Mouse (Mus musculus) MEL (cell line): ENCODE measurements around the gene Sec24c. TPM values are rescaled to one million over a fixed set of nuclear protein-coding genes. Genes with fewer than 3 reads are reported as not detected.

Source experiments
- DNase-seq: peaks from one replicate; pipeline ENCODE4 v3.0.0; 2011; ENCODE audit warnings: low read depth, low spot score
- H3K27ac ChIP-seq: 2 replicates; pipeline ENCODE4 v1.5.1; 2012; ENCODE audit warnings: low read depth, mild to moderate bottlenecking, control low read depth, low read length, moderate library complexity; ENCODE audit not compliant: control insufficient read depth
- H3K27me3 ChIP-seq, 2 experiments: fragments of 150-350 bp in 1 of 2; sonication (generic) in 1 of 2; 2 replicates each; pipeline ENCODE4 v1.6.1; 2012; ENCODE audit warnings: low read length in 2 of 2, mild to moderate bottlenecking in 2 of 2, improper control_type of control experiment in 1 of 2, moderate library complexity in 1 of 2; ENCODE audit not compliant: insufficient read depth in 2 of 2, control insufficient read depth in 1 of 2
- H3K36me3 ChIP-seq, 2 experiments: 2 replicates each; pipeline ENCODE4 v1.6.1; 2012 to 2014; ENCODE audit warnings: low read length in 2 of 2, improper control_type of control experiment in 1 of 2, inconsistent platforms in 1 of 2, mild to moderate bottlenecking in 1 of 2; ENCODE audit not compliant: insufficient read depth in 2 of 2, control insufficient read depth in 1 of 2
- H3K4me1 ChIP-seq, 2 experiments: fragments of 150-350 bp in 1 of 2; sonication (generic) in 1 of 2; 2 replicates each; pipeline ENCODE4 v1.6.1; 2012; ENCODE audit warnings: low read length in 2 of 2, improper control_type of control experiment in 1 of 2, mild to moderate bottlenecking in 1 of 2; ENCODE audit not compliant: insufficient read depth in 2 of 2, control insufficient read depth in 1 of 2
- H3K4me3 ChIP-seq, 2 experiments: fragments of 150-350 bp in 1 of 2; sonication (generic) in 1 of 2; 2 replicates each; pipeline ENCODE4 v1.5.1; 2012; ENCODE audit warnings: low read depth in 2 of 2, low read length in 2 of 2, mild to moderate bottlenecking in 2 of 2, moderate library complexity in 2 of 2, control low read depth in 1 of 2, improper control_type of control experiment in 1 of 2; ENCODE audit not compliant: control insufficient read depth in 1 of 2, insufficient read depth in 1 of 2
- H3K79me2 ChIP-seq: 2 replicates; pipeline ENCODE4 v1.6.1; 2012; ENCODE audit warnings: mild to moderate bottlenecking, low read length, moderate library complexity; ENCODE audit not compliant: control insufficient read depth, poor library complexity, insufficient read depth
- H3K9ac ChIP-seq: 2 replicates; pipeline ENCODE4 v1.6.1; 2012; ENCODE audit warnings: low read depth, mild to moderate bottlenecking, control low read depth, low read length, moderate library complexity; ENCODE audit not compliant: control insufficient read depth, poor library complexity, severe bottlenecking
- H3K9me3 ChIP-seq: fragments of 150-350 bp; sonication (generic); replicated peaks from 2 replicates; pipeline ENCODE4 v1.6.1; 2012; ENCODE audit warnings: mild to moderate bottlenecking, low read length, improper control_type of control experiment, moderate library complexity; ENCODE audit not compliant: insufficient read depth
- BHLHE40 ChIP-seq: IDR thresholded peaks from 2 replicates; pipeline ENCODE4 v1.6.1; 2012; ENCODE audit warnings: low read depth, mild to moderate bottlenecking, inconsistent platforms, low read length, improper control_type of control experiment, borderline replicate concordance
- CHD1 ChIP-seq: IDR thresholded peaks from 2 replicates; pipeline ENCODE4 v1.6.1; 2012; ENCODE audit warnings: low read depth, mild to moderate bottlenecking, inconsistent platforms, low read length, improper control_type of control experiment
- CHD2 ChIP-seq: IDR thresholded peaks from 2 replicates; pipeline ENCODE4 v1.6.1; 2011; ENCODE audit warnings: low read length, improper control_type of control experiment
- CTCF ChIP-seq, 3 experiments: IDR thresholded peaks in 2 of 3; conservative IDR thresholded peaks in 1 of 3; 2 replicates each; pipeline ENCODE4 v1.5.1; 2011 to 2012; ENCODE audit warnings: low read length in 3 of 3, low read depth in 2 of 3, mild to moderate bottlenecking in 2 of 3, improper control_type of control experiment in 1 of 3, inconsistent platforms in 1 of 3, mixed read lengths in 1 of 3, moderate library complexity in 1 of 3; ENCODE audit not compliant: control insufficient read depth in 1 of 3, insufficient read depth in 1 of 3, poor library complexity in 1 of 3, severe bottlenecking in 1 of 3
- E2F4 ChIP-seq: IDR thresholded peaks from 2 replicates; pipeline ENCODE4 v1.6.1; 2011; ENCODE audit warnings: low read depth, low read length, improper control_type of control experiment, borderline replicate concordance
- ELF1 ChIP-seq: IDR thresholded peaks from 2 replicates; pipeline ENCODE4 v1.6.1; 2014; ENCODE audit warnings: low read depth, mild to moderate bottlenecking, inconsistent platforms, low read length, improper control_type of control experiment, moderate library complexity
- EP300 ChIP-seq, 2 experiments: IDR thresholded peaks; 2 replicates each; pipeline ENCODE4 v1.6.1; 2011; ENCODE audit warnings: improper control_type of control experiment in 2 of 2, low read length in 2 of 2, low read depth in 1 of 2, mild to moderate bottlenecking in 1 of 2
- ETS1 ChIP-seq: IDR thresholded peaks from 2 replicates; pipeline ENCODE4 v1.6.1; 2012; ENCODE audit warnings: low read depth, mild to moderate bottlenecking, inconsistent platforms, low read length, improper control_type of control experiment, moderate library complexity
- GABPA ChIP-seq: IDR thresholded peaks from 2 replicates; pipeline ENCODE4 v1.6.1; 2012; ENCODE audit warnings: low read depth, mild to moderate bottlenecking, inconsistent platforms, low read length, improper control_type of control experiment, moderate library complexity
- GATA1 ChIP-seq: IDR thresholded peaks from 2 replicates; pipeline ENCODE4 v1.6.1; 2011; ENCODE audit warnings: low read depth, low read length, improper control_type of control experiment
- HCFC1 ChIP-seq: IDR thresholded peaks from 2 replicates; pipeline ENCODE4 v1.6.1; 2012; ENCODE audit warnings: low read depth, mild to moderate bottlenecking, inconsistent platforms, low read length, improper control_type of control experiment, moderate library complexity
- JUND ChIP-seq: IDR thresholded peaks from 2 replicates; pipeline ENCODE4 v1.6.1; 2011; ENCODE audit warnings: low read depth, mild to moderate bottlenecking, improper control_type of control experiment, low read length
- KAT2A ChIP-seq: conservative IDR thresholded peaks from 2 replicates; pipeline ENCODE4 v1.6.1; 2012; ENCODE audit warnings: low read depth, low read length, improper control_type of control experiment, inconsistent platforms
- MAFK ChIP-seq: IDR thresholded peaks from 2 replicates; pipeline ENCODE4 v1.6.1; 2011; ENCODE audit warnings: low read depth, mild to moderate bottlenecking, low read length, improper control_type of control experiment, borderline replicate concordance
- MAX ChIP-seq: IDR thresholded peaks from 2 replicates; pipeline ENCODE4 v1.6.1; 2011; ENCODE audit warnings: low read length, improper control_type of control experiment
- MAZ ChIP-seq: IDR thresholded peaks from 2 replicates; pipeline ENCODE4 v1.6.1; 2012; ENCODE audit warnings: low read depth, mild to moderate bottlenecking, inconsistent platforms, low read length, improper control_type of control experiment
- MEF2A ChIP-seq: IDR thresholded peaks from 2 replicates; pipeline ENCODE4 v1.6.1; 2014; ENCODE audit warnings: low read depth, mild to moderate bottlenecking, inconsistent platforms, low read length, improper control_type of control experiment; ENCODE audit not compliant: poor library complexity, insufficient replicate concordance, severe bottlenecking; ENCODE audit errors: extremely low read depth
- MXI1 ChIP-seq: IDR thresholded peaks from 2 replicates; pipeline ENCODE4 v1.6.1; 2011; ENCODE audit warnings: mild to moderate bottlenecking, low read depth, low read length, improper control_type of control experiment
- NELFE ChIP-seq: IDR thresholded peaks from 2 replicates; pipeline ENCODE4 v1.6.1; 2011; ENCODE audit warnings: low read depth, low read length, improper control_type of control experiment
- POLR2A ChIP-seq, 2 experiments: IDR thresholded peaks; 2 replicates each; pipeline ENCODE4 v1.6.1; 2011 to 2012; ENCODE audit warnings: low read length in 2 of 2, mild to moderate bottlenecking in 2 of 2, control low read depth in 1 of 2, improper control_type of control experiment in 1 of 2, low read depth in 1 of 2, moderate library complexity in 1 of 2; ENCODE audit not compliant: control insufficient read depth in 1 of 2, insufficient read depth in 1 of 2, poor library complexity in 1 of 2
- POLR2AphosphoS5 ChIP-seq: IDR thresholded peaks from 2 replicates; pipeline ENCODE4 v1.6.1; 2012; ENCODE audit warnings: low read depth, borderline replicate concordance, mild to moderate bottlenecking, inconsistent platforms, low read length, moderate library complexity, mixed read lengths
- RAD21 ChIP-seq: IDR thresholded peaks from 2 replicates; pipeline ENCODE4 v1.6.1; 2011; ENCODE audit warnings: mild to moderate bottlenecking, low read depth, low read length, improper control_type of control experiment
- RCOR1 ChIP-seq: IDR thresholded peaks from 2 replicates; pipeline ENCODE4 v1.6.1; 2012; ENCODE audit warnings: low read depth, mild to moderate bottlenecking, inconsistent platforms, low read length, improper control_type of control experiment
- TAL1 ChIP-seq: IDR thresholded peaks from 2 replicates; pipeline ENCODE4 v1.6.1; 2012; ENCODE audit warnings: mild to moderate bottlenecking, inconsistent platforms, low read length, moderate library complexity, mixed read lengths
- TBP ChIP-seq: IDR thresholded peaks from 2 replicates; pipeline ENCODE4 v1.8.0; 2011; ENCODE audit warnings: low read depth, low read length, improper control_type of control experiment
- TCF12 ChIP-seq: IDR thresholded peaks from 2 replicates; pipeline ENCODE4 v1.6.1; 2014; ENCODE audit warnings: low read depth, mild to moderate bottlenecking, inconsistent platforms, low read length, improper control_type of control experiment, moderate library complexity
- USF1 ChIP-seq: IDR thresholded peaks from 2 replicates; pipeline ENCODE4 v1.6.1; 2014; ENCODE audit warnings: low read depth, mild to moderate bottlenecking, inconsistent platforms, low read length, improper control_type of control experiment, moderate library complexity
- USF2 ChIP-seq, 2 experiments: IDR thresholded peaks; 2 replicates each; pipeline ENCODE4 v1.6.1; 2011 to 2012; ENCODE audit warnings: improper control_type of control experiment in 2 of 2, low read length in 2 of 2, borderline replicate concordance in 1 of 2, inconsistent platforms in 1 of 2, low read depth in 1 of 2, mild to moderate bottlenecking in 1 of 2; ENCODE audit not compliant: insufficient read depth in 1 of 2
- ZC3H11A ChIP-seq: IDR thresholded peaks from 2 replicates; pipeline ENCODE4 v1.6.1; 2012; ENCODE audit warnings: low read depth, mild to moderate bottlenecking, inconsistent platforms, low read length, improper control_type of control experiment
- ZMIZ1 ChIP-seq: IDR thresholded peaks from 2 replicates; pipeline ENCODE4 v1.6.1; 2012; ENCODE audit warnings: low read depth, mild to moderate bottlenecking, inconsistent platforms, low read length, improper control_type of control experiment, moderate library complexity
- ZNF384 ChIP-seq: IDR thresholded peaks from 2 replicates; pipeline ENCODE4 v1.6.1; 2012; ENCODE audit warnings: low read depth, mild to moderate bottlenecking, inconsistent platforms, low read length, improper control_type of control experiment
- polyA plus RNA-seq, 2 experiments: library from polyadenylated mRNA; stranded (reverse) in 1 of 2; unstranded in 1 of 2; fragments of >175 nt in 1 of 2; fragments of >200 nt in 1 of 2; gene quantifications; 2 replicates each; pipeline versions ENCODE4 v1.2.1 to v1.2.4; 2012; ENCODE audit warnings: low replicate concordance in 2 of 2, low read depth in 1 of 2; ENCODE audit not compliant: insufficient read length in 2 of 2, insufficient read depth in 1 of 2, missing spikeins in 1 of 2
- total RNA-seq: library from RNA; depleted of rRNA; stranded (reverse); fragments of 300-350 nt; gene quantifications from 2 replicates; pipeline ENCODE4 v1.2.3, GENCODE M21; 2012

The Sec24c gene
- total and polyA plus RNA-seq, 3 experiments: 83.9 to 263 (median 121) TPM

- no peak for TF ChIP-seq USF2 (IDR thresholded peaks at IDR 0.05; ENCODE audit: borderline replicate concordance in 1 of 2, insufficient read depth in 1 of 2, low read depth in 1 of 2, low read length in 2 of 2)
- peak; percentile 53 for TF ChIP-seq HCFC1
- TF ChIP-seq TCF12: peak; percentile 98
- TF ChIP-seq ZC3H11A: no peak
- TF ChIP-seq KAT2A: peak; percentile 50
These were observed 59.2 kb downstream of the Sec24c start (continued) for GRCm38 (mm10) chr14:20733041-20733951.

- no peaks in the 10 kb centered on the region for H3K27me3 ChIP-seq
- H3K36me3 ChIP-seq: peaks cover 20 to 46% of the 10 kb centered on the region in 2 experiments
- H3K9ac ChIP-seq: peak within 1 kb of the TSS; percentile 96
- H3K9me3 ChIP-seq: no peaks in the 10 kb centered on the region
- peaks cover 26% of the 10 kb centered on the region for H3K79me2 ChIP-seq
- DNase-seq: peak; percentile 94
- H3K4me3 ChIP-seq: peak within 1 kb of the TSS; percentile 78 to 90
- peaks cover 33 to 49% of the 10 kb centered on the region in 2 experiments for H3K4me1 ChIP-seq
- H3K27ac ChIP-seq: peak within 1 kb of the TSS; percentile 99
- TF ChIP-seq MAFK (no peak), POLR2A (IDR thresholded peaks at IDR 0.05; ENCODE audit: control insufficient read depth in 1 of 2, insufficient read depth in 1 of 2, low read depth in 1 of 2, low read length in 2 of 2, poor library complexity in 1 of 2) (peak; percentile 72 to 95), EP300 (IDR thresholded peaks at IDR 0.05; ENCODE audit: low read depth in 1 of 2, low read length in 2 of 2) (no peak), TAL1 (no peak), KAT2A (no peak; the same call in 1 of the 2 replicates), ELF1 (peak; percentile 28; the same call in 1 of the 2 replicates), CHD2 (no peak), GABPA (no peak), BHLHE40 (no peak), ZC3H11A (no peak), POLR2AphosphoS5 (0 out of 2 replicates have a peak, but pooled peaks have one; percentile 10), RCOR1 (no peak), USF1 (no peak), JUND (no peak), ZNF384 (no peak), RAD21 (no peak), MAX (peak; percentile 37; the same call in 1 of the 2 replicates), E2F4 (no peak), MXI1 (no peak), MAZ (no peak; the same call in none of the 2 replicates), ETS1 (no peak), CHD1 (peak; percentile 98), ZMIZ1 (peak; percentile 91), TBP (0 out of 2 replicates have a peak, but pooled peaks have one; percentile 42), GATA1 (no peak), NELFE (peak; percentile 61), USF2 (IDR thresholded peaks at IDR 0.05; ENCODE audit: borderline replicate concordance in 1 of 2, insufficient read depth in 1 of 2, low read depth in 1 of 2, low read length in 2 of 2) (no peak), MEF2A (no peak), CTCF (IDR thresholded peaks at IDR 0.05 in 2 of 3, conservative IDR thresholded peaks at IDR 0.05 in 1 of 3; ENCODE audit: control insufficient read depth in 1 of 3, insufficient read depth in 1 of 3, low read depth in 2 of 3, low read length in 3 of 3, poor library complexity in 1 of 3, severe bottlenecking in 1 of 3) (no peak)
These were observed 60.1 kb downstream of the Sec24c start, which contains the start of gene Ndst2 for GRCm38 (mm10) chr14:20733952-20734774. TSS of gene Ndst2 (minus strand) at chr14:20734562.
